Mouse (Mus musculus): ENCODE data around the gene Slmap.
"Not testable (repeated sequence)": the region's sequence is repeated elsewhere in the genome, so short reads cannot be mapped to it uniquely, and the experiment has no call there.

Slmap gene

DNA sequence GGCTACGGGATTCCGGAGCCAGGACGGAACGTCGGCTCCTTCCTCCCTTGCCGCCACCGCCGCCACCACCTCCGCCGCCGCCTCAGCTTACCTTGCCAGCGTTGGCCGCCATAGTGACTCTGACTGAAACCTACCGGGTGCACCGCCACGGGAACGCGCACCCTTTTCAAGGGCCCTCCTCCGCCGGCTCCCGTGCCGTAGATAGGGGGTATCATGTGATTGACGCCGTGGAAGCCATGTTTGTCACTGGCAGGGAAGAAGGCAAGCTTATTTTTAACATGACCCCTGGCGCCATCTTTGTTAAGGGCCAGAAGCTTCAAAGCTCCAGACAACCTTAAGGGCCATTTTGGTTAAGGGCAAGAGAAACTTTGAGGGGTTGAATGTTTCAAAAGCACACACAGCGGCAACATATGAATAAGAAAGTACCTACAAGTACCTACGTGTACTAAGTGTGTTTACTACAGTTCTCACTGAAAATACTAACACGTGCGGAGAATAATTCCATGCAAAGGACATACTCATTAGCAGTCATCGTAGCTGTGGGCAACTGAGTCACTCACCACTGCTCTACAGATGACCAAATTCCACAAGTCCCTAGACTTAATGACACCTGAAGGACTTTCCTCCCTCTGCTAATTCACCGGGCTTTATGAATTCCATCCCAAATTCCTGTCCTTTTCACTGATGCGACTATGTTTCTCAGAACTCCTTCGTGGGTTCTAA, at the start of gene Slmap:
Gene Slmap (minus strand): TSS at position 175 of the 723 bp plus-strand sequence.
- DNase-seq (ENCODE audit: low spot score) = peak; percentile 97

- DNase-seq (ENCODE audit: low spot score) = no peak
Observed at GRCm38 (mm10) chr14:26583645-26584044, 48.9 kb upstream of the Slmap start.

DNA sequence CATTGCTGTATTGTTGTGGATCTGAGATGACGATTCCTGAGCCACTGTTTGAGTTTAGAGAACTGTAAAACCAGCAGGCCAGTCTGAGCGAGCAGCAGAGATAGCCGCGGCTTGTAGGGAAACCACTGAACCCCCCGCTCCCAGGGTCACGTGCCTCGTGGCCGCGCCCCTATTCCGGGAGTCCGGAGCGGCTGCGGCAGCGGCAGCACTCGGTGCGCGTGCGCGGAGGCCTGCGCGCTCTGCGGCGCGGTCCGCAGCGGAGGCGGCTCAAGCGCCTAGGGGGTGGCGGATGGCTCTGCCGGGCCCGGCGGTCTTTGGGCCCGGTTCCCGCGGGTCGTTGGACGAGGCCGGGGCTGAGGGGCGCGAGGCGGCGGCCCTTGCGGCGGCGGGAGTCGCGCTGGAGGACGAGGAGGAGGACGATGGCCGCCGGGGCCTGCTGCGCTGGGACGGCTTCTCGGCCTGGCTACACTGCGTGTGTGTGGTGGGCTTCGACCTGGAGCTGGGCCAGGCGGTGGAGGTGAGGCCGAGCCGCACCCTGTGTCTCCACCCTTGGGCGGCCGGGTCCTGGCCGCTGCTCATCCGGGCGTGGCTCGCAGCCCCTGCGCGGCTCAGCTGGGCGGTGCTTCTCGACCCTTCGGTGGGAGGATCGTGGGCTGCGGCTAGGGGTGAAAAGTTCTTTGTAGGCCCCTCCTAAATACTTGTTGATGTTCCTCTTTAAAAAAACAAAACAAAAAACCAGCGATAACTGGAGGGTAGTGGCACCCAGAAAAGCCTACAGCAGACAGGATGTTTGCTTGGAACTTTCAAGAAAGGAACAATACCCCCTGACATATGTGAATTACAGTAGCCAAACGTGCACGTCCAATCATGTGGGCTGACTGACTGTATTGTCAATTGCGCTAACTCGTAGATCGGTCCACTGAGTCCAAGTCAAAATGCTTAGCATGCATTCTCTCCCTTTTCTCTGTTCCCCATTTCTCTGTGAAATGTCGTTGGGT, 44.9 kb upstream of the Slmap start:
- peak; percentile 77 for DNase-seq (ENCODE audit: low spot score)

DNA sequence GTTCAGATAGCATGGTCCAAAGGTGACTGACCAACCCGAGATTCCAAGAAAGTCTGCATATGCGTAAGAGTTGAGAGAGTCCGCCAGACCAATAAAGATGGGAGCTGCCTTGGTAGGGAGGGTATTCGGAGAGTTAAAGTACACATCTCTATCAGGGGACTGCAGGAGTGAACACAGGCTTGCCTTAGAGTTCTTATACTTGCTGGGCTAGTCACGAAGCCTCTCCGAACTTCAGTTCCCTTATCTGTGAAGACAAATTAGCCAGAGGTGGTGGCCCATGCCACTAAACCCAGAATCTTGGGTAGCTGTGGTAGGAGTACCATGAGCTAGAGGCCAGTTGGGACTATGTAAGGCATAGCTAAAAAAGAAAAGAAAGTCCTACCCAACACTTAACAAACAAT, 44.1 kb upstream of the Slmap start:
- no peak for DNase-seq (ENCODE audit: low spot score)

- DNase-seq (ENCODE audit: low spot score) = no peak
Observed at GRCm38 (mm10) chr14:26576255-26576780, 41.6 kb upstream of the Slmap start.

DNA sequence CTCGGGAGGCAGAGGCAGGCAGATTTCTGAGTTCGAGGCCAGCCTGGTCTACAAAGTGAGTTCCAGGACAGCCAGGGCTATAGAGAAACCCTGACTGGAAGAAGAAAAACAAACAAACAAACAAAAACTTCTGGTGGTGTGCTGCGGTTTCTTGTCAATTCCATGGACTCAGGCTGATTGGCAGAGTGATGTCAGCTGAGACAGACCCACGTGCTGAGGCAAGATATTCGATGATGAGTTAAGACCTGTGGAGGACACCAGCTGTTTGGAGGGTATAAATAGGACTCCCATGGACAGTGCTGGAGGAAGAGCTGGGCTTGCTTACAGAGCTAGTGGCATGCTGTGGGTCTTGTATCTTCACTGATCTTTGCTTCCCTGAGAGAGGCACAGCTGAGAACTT, 38.8 kb upstream of the Slmap start, which contains the start of gene Dennd6a:
Gene Dennd6a (plus strand): TSS at position 301 of the 400 bp plus-strand sequence.
- DNase-seq (ENCODE audit: low spot score) = not testable (repeated sequence)

DNA sequence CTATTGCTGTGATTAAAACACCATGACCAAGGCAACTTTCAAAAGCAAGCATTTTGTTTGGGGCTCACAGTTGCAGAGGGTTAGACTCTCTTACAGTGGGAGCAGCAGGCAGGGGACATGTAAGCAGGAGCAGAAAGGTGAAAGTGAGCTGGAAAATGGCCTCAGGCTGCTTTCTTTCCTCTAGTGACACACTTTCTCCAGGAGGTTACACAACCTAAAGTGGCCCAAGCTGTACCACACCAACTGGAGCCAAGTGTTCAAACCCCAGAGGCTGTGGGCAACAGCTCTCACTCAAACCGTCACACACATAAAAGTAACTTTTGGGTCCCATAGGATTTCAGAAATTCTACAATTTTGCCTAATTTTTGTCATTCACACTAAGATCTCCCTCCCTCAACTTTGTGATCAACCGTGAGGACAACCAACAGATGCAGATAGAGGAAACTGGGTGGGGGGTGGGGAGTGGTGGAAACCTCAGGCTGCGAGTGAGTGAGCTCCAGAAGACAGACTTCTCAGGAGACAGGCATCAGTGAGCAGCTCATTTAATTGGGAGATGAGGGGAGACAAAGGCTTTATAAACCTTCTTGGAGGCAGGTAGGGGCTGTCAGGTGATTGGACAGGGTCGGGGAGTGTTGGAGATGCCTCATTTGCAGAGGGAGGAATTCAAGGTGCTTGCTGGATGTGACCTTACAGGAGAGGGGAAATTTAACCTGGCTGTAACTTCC, 37.4 kb upstream of the Slmap start:
- no peak for DNase-seq (ENCODE audit: low spot score)

DNA sequence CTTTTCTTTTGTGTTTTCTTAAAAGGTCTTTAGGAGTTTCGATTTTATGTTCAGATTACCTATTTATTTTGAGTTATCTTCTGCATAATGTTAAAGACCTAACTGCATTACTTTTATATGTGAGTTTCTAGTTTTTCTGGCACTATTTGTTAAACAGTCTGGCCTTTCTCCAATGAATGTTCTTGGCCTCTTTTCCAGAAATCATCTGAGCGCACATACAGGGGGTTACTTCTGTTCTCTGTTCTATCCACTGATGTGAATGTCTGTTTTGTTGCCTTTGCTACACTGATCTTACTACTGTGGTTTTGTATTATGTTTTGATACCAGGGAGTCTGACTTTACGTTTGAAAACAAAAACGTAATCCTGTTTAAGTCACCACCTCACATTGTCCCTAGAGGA, 35.1 kb upstream of the Slmap start:
- no peak for DNase-seq (ENCODE audit: low spot score)

DNA sequence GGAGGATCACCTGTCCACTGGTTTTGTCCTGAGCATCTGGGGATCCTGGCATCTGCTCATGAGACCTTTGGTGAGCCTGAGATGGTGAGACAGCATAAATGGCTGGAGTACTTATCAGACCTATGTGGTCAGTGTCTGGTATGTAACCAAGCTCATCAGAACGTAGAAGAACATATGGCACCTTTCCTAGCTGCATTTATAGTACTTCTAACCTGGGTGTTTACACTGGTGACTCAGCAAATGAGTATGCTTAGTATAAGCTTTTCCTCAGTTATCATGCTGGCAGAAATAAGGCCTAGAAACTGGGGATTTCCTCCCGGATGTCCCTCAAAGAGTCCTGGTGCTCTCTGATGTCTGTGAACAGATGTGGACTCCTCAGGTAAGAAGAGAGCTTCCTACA, 27.5 kb upstream of the Slmap start:
- DNase-seq (ENCODE audit: low spot score) = no peak

- no peak for DNase-seq (ENCODE audit: low spot score)
Observed at GRCm38 (mm10) chr14:26558536-26558935, 23.8 kb upstream of the Slmap start.

GRCm38 (mm10) chr14:26557581-26557980, 22.9 kb upstream of the Slmap start:
- DNase-seq (ENCODE audit: low spot score) = no peak

DNA sequence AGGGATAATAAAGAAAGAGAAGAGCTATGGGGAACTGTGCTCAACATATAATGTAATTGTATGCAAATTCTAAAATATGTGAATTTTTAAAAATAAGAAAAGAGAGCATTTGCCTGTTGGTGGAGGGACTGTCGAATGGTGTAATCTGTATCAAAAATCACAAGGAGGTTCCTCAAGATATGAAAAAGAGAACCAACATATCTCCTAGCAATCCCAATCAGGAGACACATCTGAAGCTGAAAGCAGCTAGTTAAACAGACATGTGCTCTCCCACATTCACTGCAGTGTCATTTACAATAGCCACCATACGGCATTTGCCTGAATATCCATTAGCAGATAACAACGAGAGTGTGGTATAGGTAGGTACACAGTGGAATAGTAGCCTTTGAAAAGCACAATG, 18.1 kb upstream of the Slmap start:
- no peak for DNase-seq (ENCODE audit: low spot score)

DNA sequence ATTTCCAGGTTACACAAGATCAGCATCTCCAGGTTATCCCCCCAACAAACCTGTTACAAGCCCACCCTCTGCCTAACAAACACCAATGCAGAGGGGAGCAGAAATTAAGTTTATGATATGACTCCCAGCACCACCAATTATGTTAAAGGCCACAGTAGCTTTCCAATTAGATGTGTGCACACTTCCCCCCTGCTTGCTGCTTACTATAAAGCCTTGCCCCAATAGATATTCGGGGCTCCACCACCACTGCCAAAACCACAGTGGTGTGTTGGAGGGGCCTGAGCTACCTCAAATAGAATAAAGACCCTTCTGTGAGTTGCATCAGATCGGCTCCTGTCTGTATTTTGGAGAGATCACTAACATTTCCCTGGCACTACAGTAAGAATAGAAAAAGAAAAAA, 17.7 kb upstream of the Slmap start:
- no peak for DNase-seq (ENCODE audit: low spot score)

GRCm38 (mm10) chr14:26550712-26551111, 16.0 kb upstream of the Slmap start:
- no peak for DNase-seq (ENCODE audit: low spot score)

DNA sequence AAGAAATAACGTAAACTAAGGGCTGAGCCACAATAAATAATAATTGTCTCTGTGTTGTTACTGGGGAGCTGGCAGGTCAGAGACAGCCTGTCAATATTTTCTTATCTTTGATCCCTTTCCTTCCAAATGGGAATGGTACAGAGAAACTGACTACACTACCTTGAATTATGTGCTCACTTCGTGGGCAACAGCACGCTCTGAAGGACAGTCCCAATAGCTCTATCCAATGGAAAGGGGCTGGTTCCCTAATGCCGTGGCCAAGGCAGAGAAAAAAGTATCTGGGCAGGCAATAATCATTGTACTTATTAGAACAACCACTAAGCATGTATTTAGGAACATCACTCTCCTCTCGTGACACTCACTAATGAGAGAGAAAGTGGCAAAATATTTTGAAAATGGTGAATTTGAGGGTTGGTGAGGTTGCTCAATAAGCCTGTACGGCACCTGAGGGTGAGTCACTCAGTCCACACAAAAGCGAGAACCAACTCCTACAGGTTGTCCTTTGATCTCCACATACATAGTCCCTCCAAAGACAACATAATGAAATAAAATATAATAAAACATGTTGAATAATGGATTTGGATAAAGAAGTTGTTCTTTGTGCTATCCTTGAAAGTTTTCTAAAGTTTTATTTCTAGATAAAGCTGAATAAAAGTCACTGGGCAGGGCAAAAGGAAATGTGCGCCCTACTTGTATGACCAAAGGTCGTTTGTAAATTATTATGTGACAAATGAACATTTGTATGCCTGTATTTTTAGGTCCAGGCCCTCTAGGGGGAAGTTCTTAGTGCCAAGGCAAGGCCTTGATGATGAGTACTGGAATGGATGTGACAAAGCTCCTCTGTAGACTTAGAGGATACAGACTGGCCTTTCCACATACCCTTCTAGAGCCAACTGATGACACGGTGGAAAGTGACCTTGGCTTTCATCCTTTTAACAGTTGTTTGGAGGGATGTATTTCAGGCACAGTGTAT, 13.1 kb upstream of the Slmap start:
- no peak for DNase-seq (ENCODE audit: low spot score)

DNA sequence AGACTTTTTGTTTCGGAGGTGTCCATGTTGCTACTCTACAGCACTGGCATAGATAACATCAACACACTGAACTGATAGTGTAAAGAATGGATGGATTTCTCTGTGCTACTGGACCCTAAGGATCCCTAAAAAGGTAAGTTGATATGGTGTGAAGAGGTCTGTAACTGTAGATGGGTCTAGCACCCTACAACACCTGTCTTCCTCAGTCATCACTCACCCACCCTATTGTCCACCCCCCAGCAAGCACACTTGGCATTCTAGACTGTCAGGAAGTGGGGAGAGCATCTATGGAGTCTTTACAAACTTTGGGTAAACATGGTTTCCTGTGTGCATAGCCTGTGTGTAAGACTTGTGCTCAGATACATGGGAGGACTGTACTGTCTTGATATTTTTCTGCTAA, 7.4 kb upstream of the Slmap start:
- DNase-seq (ENCODE audit: low spot score) = no peak

DNA sequence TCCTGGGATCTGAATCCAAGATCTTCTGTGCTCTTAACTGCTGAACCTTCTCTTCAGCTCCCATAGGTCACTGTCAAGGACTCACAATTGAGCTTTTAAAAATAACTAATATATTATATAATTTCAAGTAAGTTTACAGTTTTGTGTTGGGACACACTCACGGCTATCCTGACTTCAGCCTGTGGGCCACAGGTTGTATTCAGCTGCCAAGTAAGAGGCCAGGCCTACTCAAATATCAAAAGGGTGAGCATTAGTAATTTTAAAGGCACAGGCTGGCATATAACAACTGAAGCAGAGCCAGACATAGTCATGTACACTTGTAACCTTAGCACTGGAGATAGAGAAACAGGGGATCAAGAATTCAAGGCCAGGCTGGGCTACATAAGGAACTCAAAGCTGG, 5.8 kb upstream of the Slmap start:
- DNase-seq (ENCODE audit: low spot score) = no peak

DNA sequence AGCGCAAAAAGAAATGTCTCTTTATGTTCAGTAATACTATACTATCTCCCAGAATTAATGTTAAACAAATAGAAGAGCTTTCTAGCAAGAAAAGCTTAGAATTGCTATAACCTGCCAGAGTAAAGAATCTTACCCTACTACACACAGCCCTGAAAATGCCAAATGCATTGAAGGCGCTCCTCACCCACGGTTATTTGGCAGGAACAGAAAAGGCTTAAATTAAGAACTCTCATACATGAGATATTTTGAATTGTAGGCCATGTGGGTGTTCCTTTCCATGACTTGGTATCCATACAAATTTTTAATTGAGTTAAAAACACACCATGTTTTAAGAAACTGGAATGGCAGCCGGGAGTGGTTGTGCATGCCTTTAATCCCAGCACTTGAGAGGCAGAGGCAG, 4.5 kb upstream of the Slmap start:
- DNase-seq (ENCODE audit: low spot score) = peak; percentile 19

- DNase-seq (ENCODE audit: low spot score) = peak; percentile 10
Observed at GRCm38 (mm10) chr14:26533821-26534756, 642 bp downstream of the Slmap start.

- no peak for DNase-seq (ENCODE audit: low spot score)
Observed at GRCm38 (mm10) chr14:26533267-26533666, 1.5 kb downstream of the Slmap start.

Data from left cerebral cortex, adult 11 months (tissue).